Mouse (Mus musculus): Measurements from ENCODE around the gene Lmcd1.

Lmcd1 gene

GRCm38 (mm10) chr6:112362349-112362958 lies 88.9 kb downstream of the Lmcd1 start:
- peak; percentile 83 for DNase-seq

GRCm38 (mm10) chr6:112364581-112364980 lies 91.0 kb downstream of the Lmcd1 start:
- DNase-seq, result peak; percentile 80

- DNase-seq, result peak; percentile 40
Observed at GRCm38 (mm10) chr6:112365294-112365693, 91.7 kb downstream of the Lmcd1 start.

DNA sequence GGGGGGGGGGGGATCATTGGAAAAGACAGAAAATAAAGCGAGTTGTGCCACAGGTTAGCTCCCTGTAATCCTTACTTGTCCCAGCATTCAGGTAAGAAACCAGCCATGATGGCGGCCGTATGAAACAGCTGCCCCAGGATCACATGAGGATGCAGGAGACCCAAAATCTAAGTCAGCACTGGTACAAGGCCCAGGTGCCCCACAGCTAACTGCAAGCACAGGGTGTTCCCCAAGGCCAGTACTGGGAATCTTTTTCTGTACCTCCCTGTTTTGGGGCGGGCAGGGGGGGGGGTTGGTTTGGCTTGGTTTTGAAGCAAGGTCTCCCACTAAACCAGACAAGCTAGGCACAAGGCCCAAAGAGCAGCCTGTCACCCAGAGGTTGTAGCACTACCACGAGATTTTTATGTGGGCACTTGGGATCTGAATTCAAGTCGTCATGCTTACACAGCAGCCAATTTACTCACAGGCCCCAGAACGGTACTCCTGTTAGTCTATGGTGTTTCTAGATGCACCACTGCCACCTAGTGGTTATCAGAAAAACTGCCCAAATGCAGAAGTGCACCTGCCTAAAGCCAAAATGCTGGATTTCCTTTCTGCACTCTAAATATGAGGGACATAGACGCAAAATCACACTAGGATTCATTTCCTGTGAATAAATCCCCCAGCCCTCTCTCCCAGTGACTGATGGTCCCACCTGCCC lies 100.5 kb downstream of the Lmcd1 start:
- peak; percentile 51 for DNase-seq

- DNase-seq, result no peak
Observed at GRCm38 (mm10) chr6:112375661-112376392, 102.3 kb downstream of the Lmcd1 start.

- DNase-seq, result peak; percentile 28
Observed at GRCm38 (mm10) chr6:112379054-112379453, 105.5 kb downstream of the Lmcd1 start.

All from lung, postnatal 10 days (tissue).